Mouse (Mus musculus) T-helper 17 cell (primary cell): ENCODE results near the gene Nmb.

Experiments used
- in situ Hi-C, 2 experiments: fragments of 300-600 bp; cut with MboI, MseI; formaldehyde crosslinking; loops; 1 replicate in 1 of 2; 2 replicates in 1 of 2; pipeline ENCODE4 v1.15.1; 2025; ENCODE audit warnings: high pct_unique_total_duplicates in 2 of 2

Gene Nmb

DNA sequence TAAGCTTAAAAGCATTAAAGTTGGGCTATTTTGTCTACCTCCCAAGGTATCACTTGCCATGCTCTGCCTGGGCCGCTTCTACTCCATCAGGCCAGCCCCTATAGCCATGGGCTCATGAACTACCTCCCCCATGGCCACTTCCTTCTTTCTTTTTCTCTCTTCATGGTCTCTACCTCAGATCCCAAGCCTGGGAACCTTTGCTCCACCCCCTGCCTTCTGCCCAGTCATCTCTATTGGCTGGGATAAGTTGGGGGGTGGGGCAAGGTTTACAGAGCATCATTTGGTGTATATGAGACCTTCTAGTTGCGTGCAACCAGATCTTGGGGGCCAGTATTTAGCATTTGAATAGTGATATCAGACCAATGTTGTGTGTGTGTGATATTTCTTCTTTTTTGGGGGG is 42.4 kb downstream of the Nmb start:
- in situ Hi-C loops, result no loop called here

DNA sequence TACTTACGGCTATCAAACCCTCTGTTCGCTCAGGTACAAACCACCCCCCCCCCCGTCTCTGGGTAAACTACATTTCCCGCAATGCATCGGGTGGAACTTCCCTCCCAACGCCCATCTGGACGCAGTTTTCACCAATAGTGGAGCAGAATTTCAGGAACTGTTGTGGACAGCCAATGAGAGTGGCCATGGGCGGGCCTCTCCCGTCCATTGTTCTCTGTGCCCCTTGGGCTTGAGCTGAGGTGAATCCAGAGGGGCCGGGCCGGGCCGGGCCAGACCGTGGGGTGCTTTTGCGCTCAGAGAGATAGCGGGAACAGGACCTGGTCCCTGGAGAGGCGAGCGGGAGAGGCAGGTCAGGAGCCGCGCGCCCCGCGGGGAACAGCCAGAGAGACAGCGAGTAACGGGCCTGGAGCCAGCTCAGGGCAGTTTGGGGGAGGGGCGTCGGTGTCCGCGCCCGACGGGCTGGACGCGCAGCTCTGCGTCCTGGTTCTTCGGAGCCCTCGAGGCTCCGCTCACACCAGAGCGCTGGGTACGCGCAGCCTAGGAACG is 44.1 kb downstream of the Nmb start, which contains the start of gene Zscan2:
Zscan2 (plus strand) TSS at position 192 of the 546 bp plus-strand sequence.
- in situ Hi-C loops, result no loop called here

DNA sequence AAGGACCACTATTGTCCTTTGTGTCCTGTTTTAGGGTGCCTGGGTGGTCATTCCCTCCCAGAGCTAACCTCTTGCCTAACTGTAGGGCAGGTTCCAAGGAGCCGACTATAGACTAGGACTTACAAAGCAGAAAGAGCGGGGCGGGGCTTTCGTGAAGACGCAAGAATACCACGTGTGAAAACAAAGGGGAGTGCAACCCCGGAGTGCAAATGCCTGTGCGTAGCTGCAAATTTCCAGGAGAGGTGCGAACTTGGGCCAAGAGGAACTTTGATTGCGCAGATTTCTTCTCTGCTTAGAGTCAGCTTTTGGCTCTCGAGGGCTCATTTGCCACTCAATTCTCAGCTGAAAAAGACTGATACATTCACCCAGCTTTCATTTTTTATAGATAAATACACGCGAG is 44.6 kb downstream of the Nmb start:
- in situ Hi-C loops, result no loop called here

DNA sequence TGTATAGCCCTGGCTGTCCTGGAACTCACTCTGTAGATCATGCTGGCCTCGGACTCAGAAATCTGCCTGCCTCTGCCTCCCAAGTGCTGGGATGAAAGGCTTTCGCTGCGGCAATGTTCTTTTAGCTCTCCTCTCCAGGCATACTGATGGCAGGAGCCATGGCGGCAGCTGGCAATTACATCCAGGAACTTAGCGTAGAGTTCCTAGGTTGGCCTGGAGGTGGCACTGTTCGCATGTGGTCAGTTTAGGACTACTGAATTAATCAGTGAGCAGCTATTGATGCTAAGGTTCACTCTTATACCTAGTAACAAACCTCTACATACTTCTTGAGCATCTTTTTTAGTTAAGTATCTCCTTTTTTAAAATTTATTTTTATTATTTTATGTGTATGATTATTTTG is 47.7 kb downstream of the Nmb start:
- in situ Hi-C loops, result no loop called here

DNA sequence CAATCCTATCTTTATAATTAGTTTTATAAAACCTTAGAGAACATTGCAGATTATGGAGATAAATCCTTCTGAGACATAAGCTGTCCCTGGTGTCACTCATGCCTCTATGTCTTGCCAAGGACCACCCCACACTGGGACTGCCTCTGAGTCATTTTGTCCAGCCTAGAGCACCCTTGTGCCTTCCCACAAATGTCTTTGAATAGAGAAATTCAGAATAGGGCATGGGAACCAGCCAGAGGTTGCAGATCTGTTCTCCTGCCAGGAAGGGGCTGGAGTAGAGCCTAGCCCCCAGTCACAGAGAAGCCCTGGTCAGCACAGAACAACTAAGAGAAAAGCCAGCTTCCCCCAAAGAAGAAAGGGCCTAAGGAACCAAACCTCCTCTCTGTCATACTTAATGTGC is 49.6 kb downstream of the Nmb start:
- in situ Hi-C loops, result no loop called here

DNA sequence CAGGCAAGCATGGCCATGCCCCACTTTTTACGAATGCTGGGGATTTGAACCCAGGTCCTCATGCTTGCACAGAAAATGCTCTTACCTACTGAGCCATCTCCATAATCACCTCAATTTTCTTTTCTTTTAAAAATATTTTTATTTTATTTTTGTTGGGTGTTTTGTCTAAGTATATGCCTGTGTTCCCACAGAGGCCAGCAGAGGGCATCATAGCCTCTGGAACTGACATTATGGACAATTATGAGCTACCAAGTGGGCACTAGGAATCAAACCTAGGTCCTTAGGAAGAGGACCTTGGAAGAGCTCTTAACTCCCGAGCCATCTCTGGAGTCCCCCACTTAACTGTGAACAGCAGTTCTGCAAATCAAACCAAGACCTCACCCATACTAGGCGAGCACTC is 51.7 kb downstream of the Nmb start:
- in situ Hi-C loops, result loop anchor here (5.0 kb wide), 3 partner anchors 46 to 479 kb away; no protein-coding TSS in a partner anchor
